Mouse (Mus musculus) heart, postnatal 14 days (tissue): ENCODE measurements around the gene Pak2. TPM values are rescaled to one million over a fixed set of nuclear protein-coding genes. Genes with fewer than 3 reads are reported as not detected.

Source experiments
- DNase-seq, 2 experiments: peaks; one replicate each; pipeline ENCODE4 v3.0.0; 2021 to 2022
- intact Hi-C: fragments of 180-260 bp; cut with DNase I; formaldehyde crosslinking; loops from one replicate; pipeline ENCODE4 v1.15.1; 2025
- microRNA-seq, 2 experiments: library from miRNA; unstranded; fragments of <30 nt; microRNA quantifications; one replicate each; pipeline ENCODE4 v1.2.0; 2021 to 2022
- total RNA-seq, 2 experiments: library from RNA; stranded (reverse); gene quantifications; 2 replicates each; pipeline ENCODE4 v1.2.3; 2021

The Pak2 gene
- total RNA-seq, 2 experiments from 2014 or later: 31.9 to 32.9 TPM

- intact Hi-C loops: no loop called here
- DNase-seq: no peak
Measured at GRCm38 (mm10) chr16:32009913-32010312, 69.2 kb downstream of the Pak2 start.

GRCm38 (mm10) chr16:32008529-32009293 lies 70.4 kb downstream of the Pak2 start:
- DNase-seq: no peak
- intact Hi-C loops: no loop called here

DNA sequence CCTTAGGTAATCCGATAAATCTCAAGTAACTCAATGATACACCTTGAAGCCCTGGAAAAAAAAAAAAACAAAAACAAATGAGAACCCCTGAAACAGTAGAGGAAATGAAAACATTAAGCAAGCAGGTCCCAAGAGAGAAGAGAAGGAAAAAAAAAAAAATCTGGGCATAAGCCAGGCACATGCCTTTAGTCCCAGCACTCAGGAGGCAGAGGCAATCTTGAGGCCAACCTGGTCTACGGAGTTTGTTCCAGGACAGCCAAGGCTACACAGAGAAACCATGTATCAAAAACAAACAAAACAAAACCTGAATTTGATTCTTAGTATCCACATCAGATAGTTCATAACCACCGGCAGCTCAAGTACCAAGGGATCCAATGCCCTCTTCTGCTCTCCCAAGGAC lies 74.4 kb downstream of the Pak2 start:
- no peak for DNase-seq
- intact Hi-C loops: loop anchor here (5.0 kb wide), 2 partner anchors 57 to 73 kb away; partner anchors contain the start of genes 0610012G03Rik, Ncbp2 and Pak2

DNA sequence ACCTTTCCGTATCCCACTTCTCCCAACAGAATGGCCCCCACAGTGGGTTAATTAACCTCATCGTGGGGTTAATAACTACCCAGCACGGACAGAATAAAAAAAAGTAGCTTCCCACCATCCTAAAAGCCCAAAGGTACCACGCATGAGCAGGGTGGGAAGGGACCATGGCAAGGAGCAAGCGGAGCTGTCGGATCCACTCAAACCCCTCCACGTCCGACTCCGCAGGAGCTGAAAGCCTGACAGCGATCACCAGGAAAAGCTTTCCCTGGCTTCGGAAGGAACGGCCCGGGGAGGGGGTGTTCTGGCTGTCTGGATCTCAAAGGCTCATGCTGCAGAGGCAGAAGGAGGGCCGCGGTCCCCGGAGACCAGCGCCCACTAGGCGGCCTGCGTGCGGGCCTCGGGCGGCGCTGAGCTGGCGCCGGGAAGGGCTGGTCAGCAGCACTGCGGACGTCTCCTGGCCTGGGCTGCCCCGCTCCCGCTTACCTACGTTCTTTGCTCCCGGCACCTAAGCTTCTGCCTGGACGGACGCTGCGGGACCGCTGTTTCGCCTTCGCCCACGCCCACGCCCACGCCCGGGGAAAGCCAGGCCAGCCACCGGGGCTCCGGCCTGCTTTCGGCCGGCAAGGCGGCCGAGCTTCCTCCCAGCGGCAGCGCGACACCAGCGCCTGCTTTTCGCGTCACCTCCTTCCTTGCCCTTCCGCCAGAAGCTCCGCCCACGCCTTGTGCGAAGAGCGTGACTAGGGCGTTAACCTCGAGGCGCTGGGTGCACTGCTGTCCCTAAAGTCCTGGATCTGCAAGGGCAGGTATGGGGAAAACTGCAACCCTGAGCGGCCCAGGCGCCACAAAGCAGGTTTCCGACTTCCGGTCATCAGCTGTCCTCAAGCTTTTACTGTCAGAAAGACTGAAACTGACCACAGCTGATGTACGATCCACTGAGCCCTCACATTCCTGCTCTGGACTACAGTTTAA lies 76.3 kb downstream of the Pak2 start, which contains the start of gene Senp5:
Gene Senp5 (minus strand): TSS at position 779 of the 969 bp plus-strand sequence.
- DNase-seq: peak; percentile 91 to 94
- intact Hi-C loops: loop anchor here (5.0 kb wide), 2 partner anchors 55 to 75 kb away; partner anchors contain the start of genes 0610012G03Rik, Ncbp2 and Pak2

DNA sequence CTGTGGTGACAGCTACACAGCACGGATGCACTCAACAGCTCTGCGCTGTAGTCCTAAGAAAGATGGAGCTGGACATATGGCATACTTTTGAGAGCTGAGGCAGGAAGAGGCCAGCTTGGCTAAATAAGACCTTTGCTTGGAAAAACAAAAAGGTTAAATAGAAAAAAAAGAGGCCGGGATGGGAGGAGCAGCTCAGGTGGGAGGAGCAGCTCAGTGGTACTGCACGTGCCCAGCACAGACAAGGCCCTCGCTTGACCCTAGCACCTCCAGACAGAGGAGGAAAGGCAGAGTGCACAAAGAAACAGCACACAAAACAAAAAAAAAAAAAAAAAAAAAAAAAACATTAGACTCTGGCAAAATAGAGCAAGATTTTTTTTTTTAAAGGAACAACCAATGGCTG lies 82.8 kb downstream of the Pak2 start:
- intact Hi-C loops: no loop called here
- no peak for DNase-seq

DNA sequence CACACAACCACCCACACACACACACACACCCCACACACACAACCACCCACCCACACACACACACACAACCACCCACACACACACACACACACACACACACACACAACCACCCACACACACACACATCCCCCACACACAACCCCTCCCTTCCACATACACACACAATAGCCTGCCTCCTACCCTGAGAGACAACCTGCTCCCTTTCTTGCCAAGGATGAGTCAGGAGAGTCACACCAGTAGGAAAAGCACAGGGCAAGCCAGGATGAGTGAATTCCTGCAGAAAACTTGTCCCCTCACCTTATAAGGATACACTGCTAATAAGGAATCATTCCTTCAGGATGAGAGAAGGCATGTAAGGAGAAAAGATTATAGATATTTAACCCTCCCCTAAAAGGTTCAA lies 85.2 kb downstream of the Pak2 start:
- intact Hi-C loops: no loop called here

GRCm38 (mm10) chr16:31993195-31993594 lies 85.9 kb downstream of the Pak2 start:
- DNase-seq: no peak
- intact Hi-C loops: no loop called here

More for the DNA sequence above, 85.2 kb downstream of the Pak2 start:
- DNase-seq: no peak

GRCm38 (mm10) chr16:31992039-31992438 lies 87.1 kb downstream of the Pak2 start:
- no peak for DNase-seq
- intact Hi-C loops: no loop called here

DNA sequence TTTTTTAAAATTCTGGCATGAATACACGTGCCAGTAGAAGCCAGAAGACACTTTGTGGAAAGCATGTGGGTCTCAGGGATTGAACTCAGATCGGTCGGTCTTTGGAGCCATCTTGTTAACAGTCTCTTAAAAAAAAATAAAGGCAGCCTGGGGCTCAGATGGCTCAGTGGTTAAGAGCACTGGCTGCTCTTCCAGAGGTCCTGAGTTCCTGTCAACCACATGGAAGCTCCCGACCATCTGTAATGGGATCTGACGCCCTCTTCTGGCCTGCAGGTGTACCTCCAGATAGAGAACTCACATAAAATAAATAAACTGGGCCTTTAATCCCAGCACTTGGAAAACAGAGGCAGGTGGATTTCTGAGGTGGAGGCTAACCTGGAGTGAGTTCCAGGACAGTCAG lies 98.2 kb downstream of the Pak2 start:
- intact Hi-C loops: no loop called here
- DNase-seq: no peak

- intact Hi-C loops: no loop called here
- no peak for DNase-seq
Measured at GRCm38 (mm10) chr16:31979501-31979900, 99.6 kb downstream of the Pak2 start.

- intact Hi-C loops: no loop called here
- DNase-seq: no peak
Measured at GRCm38 (mm10) chr16:31975258-31975657, 103.9 kb downstream of the Pak2 start.

Small RNA genes within 50 kb of the gene (microRNA-seq; reads per million reads assigned to microRNA genes)
- 0 reads per million in 2 experiments for gene Gm26269

Other genes with a start within 250 kb of the Pak2 start
- gene Meltf, start 200.5 kb downstream of the Pak2 start, total RNA-seq: under 1 TPM in 1 of 2 experiments, not detected in 1; 0.07 TPM
- 1 to 10 TPM; 2.0 to 2.7 TPM for gene Pigz, start 145.5 kb downstream of the Pak2 start, total RNA-seq
- 10 to 100 TPM; 68.9 to 74.9 TPM for gene 0610012G03Rik, start 130.8 kb downstream of the Pak2 start, total RNA-seq
- gene Ncbp2, start 130.8 kb downstream of the Pak2 start, total RNA-seq: 10 to 100 TPM; 23.3 to 25.2 TPM
- 10 to 100 TPM; 14.3 to 17.1 TPM for gene Senp5, start 76.1 kb downstream of the Pak2 start, total RNA-seq
- 10 to 100 TPM; 18.8 to 24.5 TPM for gene Pigx, start 20.4 kb upstream of the Pak2 start, total RNA-seq
- 10 to 100 TPM in 1 of 2 experiments, 1 to 10 TPM in 1; 8.9 to 10.2 TPM for gene Cep19, start 20.5 kb upstream of the Pak2 start, total RNA-seq
- 1 to 10 TPM; 5.8 to 7.3 TPM for gene Nrros, start 86.3 kb upstream of the Pak2 start, total RNA-seq
- gene Bex6, start 100.5 kb upstream of the Pak2 start, total RNA-seq: not detected
- gene Fbxo45, start 167.8 kb upstream of the Pak2 start, total RNA-seq: 10 to 100 TPM; 12.9 to 13.3 TPM
- 1 to 10 TPM; 6.8 to 7.6 TPM for gene Wdr53, start 167.9 kb upstream of the Pak2 start, total RNA-seq
- 10 to 100 TPM; 19.6 to 23.1 TPM for gene Smco1, start 192.1 kb upstream of the Pak2 start, total RNA-seq
- gene Rnf168, start 198.1 kb upstream of the Pak2 start, total RNA-seq: 10 to 100 TPM; 15.2 to 15.7 TPM